Mouse (Mus musculus): Measurements from ENCODE around the gene Cysrt1. TPM values are rescaled to one million over a fixed set of nuclear protein-coding genes. Genes with fewer than 3 reads are reported as not detected.

Gene Cysrt1
- not detected in 2 replicates for polyA plus RNA-seq (2016; fragmentation: Nextera tagmentation; extraction: Ambion mirVana)

- Histone ChIP-seq H3K9me3 (no peaks in the 10 kb centered on the region), H3K4me1 (peaks cover 31% of the 10 kb centered on the region), H3K27me3 (peaks cover 32% of the 10 kb centered on the region), H3K27ac (0 out of 2 replicates have a peak within 1 kb of the TSS, but pooled peaks have one; percentile 61), H3K9ac (peak within 1 kb of the TSS; percentile 77), H3K36me3 (replicated peaks) (peaks cover 16% of the 10 kb centered on the region; the same call in 1 of the 2 replicates), H3K4me3 (replicated peaks) (peak within 1 kb of the TSS; percentile 64), H3K4me2 (peak within 1 kb of the TSS; percentile 97)
- ATAC-seq (ENCODE audit: low FRiP score): peak; percentile 60
- WGBS: under 1% methylated on average over 32 of the region's 59 CpGs
Measured at GRCm38 (mm10) chr2:25242101-25242506, at the start of gene Cysrt1, which contains the start of gene Rnf208. Gene Cysrt1, minus strand, starts transcription at chr2:25242452. Gene Rnf208, plus strand, starts transcription at chr2:25242255.

DNA sequence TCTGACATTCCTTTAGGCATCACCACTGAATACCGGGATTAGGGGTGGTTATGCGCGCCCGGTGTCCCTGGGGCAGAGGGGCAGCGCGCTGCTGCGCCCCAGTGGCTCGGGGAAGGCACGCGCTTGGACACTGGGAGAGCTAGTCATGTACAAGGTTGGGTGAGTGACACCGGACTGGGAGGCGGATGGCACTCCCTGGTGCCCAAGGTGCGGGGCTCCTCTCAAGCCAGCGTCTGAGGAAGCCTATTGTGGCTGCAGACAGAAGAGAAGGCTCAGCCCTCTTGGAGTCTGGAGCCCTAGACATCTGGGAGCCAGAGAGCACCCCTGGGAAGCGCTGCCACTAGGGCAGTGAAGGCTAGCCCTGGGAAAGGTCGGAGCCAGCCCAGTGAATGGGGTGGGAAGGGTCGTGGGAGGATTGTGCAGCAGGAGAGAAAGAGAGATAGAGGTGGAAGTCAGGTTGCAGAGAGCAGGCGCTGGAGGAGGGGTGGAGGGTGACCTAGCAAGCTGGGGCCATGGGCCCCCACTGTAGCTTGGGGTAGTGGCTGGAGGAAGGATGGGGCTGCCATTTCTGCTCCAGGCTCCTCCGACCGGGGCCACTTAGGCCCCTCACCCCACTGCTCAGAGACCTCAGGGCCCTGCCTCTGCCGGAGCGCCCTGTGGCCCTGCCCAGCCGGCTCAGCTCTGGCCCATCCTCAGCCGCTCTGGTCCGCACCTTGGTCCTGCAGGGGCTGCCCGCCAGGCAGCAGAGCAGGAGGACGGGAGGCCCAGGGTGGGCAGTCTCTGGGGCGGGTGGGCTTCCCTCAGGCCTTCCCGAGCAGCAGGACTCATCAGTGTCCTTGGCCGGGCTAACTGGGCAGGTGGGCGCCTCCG lies 49.2 kb upstream of the Cysrt1 start:
- Histone ChIP-seq H3K9me3 (no peaks in the 10 kb centered on the region), H3K27me3 (peaks cover 95% of the 10 kb centered on the region), H3K4me3 (replicated peaks) (peak overlapping the region; percentile 30), H3K9ac (peak overlapping the region; percentile 25; the same call in 1 of the 2 replicates), H3K36me3 (replicated peaks) (peaks cover 4% of the 10 kb centered on the region; the same call in 1 of the 2 replicates), H3K27ac (no peak overlapping the region), H3K4me2 (peak overlapping the region; percentile 46), H3K4me1 (peaks cover 19% of the 10 kb centered on the region)
- ATAC-seq (ENCODE audit: low FRiP score): 0 out of 2 replicates have a peak, but pooled peaks have one; percentile 7
- 6% methylated on average over 30 of the region's 32 CpGs for WGBS

GRCm38 (mm10) chr2:25290816-25291130 lies 48.5 kb upstream of the Cysrt1 start:
- no peak for ATAC-seq (ENCODE audit: low FRiP score)
- Histone ChIP-seq H3K9ac (no peak overlapping the region), H3K4me2 (peak overlapping the region; percentile 25), H3K4me1 (peaks cover 19% of the 10 kb centered on the region), H3K27ac (no peak overlapping the region), H3K4me3 (replicated peaks) (peak overlapping the region; percentile 30), H3K36me3 (replicated peaks) (peaks cover 10% of the 10 kb centered on the region), H3K9me3 (no peaks in the 10 kb centered on the region), H3K27me3 (peaks cover 92% of the 10 kb centered on the region)
- WGBS: 0% methylated on average over 18 of the region's 18 CpGs

DNA sequence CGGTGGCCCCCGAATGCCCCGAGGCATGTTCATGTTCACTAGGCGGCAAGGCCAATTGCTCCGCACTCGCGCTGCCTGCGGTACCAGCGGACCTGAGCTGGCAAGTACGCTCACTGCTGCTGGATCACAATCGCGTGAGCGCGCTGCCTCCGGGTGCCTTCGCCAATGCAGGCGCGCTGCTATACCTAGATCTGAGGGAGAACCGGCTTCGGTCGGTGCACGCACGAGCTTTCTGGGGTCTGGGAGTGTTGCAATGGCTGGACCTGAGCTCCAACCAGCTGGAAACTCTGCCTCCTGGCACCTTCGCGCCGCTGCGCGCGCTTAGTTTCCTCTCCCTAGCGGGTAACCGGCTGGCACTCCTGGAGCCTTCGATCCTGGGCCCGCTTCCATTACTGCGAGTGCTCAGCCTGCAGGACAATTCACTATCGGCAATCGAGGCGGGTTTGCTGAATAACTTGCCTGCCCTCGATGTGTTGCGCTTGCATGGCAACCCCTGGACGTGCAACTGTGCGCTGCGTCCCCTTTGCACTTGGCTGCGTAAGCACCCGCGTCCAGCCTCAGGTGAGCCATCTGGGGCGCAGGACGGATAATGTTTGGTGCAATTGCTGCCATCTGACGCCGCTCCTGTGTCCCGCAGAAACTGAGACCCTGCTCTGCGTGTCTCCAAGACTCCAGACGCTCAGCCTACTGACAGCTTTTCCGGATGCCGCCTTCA lies 48.0 kb upstream of the Cysrt1 start:
- Histone ChIP-seq H3K4me3 (replicated peaks) (peak overlapping the region; percentile 30), H3K9ac (no peak overlapping the region), H3K27ac (no peak overlapping the region), H3K9me3 (no peaks in the 10 kb centered on the region), H3K36me3 (replicated peaks) (peaks cover 15% of the 10 kb centered on the region), H3K27me3 (peaks cover 87% of the 10 kb centered on the region), H3K4me2 (peak overlapping the region; percentile 25), H3K4me1 (peaks cover 19% of the 10 kb centered on the region)
- WGBS: 3% methylated on average over 54 of the region's 54 CpGs
- ATAC-seq (ENCODE audit: low FRiP score): no peak

DNA sequence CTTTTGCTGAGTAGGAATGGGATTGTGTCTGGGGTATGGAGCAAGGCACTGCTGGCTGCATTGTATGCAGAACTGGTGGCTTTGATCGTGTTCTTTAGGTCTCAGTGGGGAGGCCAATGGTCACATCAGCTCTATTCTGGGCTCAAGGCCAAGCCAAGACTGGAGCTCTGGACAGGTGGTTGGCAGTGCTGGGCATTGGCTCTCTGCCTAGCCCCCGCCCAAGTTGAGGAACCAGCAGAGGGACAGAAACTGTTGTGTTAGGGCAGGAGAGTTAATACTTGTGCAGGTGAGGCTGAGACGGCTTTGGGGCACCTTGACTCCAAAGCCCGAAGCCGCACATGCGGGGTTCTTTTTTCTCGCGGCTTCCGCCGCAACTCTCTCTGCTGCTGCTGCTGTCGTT lies 47.4 kb upstream of the Cysrt1 start, which contains the start of gene Lrrc26:
TSS of gene Lrrc26 (plus strand) at position 265 of the 400 bp plus-strand sequence.
- no peak within 1 kb of the TSS for H3K9ac ChIP-seq
- H3K4me3 ChIP-seq (replicated peaks): peak within 1 kb of the TSS; percentile 30
- H3K27me3 ChIP-seq: peaks cover 81% of the 10 kb centered on the region
- H3K4me2 ChIP-seq: peak within 1 kb of the TSS; percentile 25
- ATAC-seq (ENCODE audit: low FRiP score): no peak
- peaks cover 19% of the 10 kb centered on the region for H3K4me1 ChIP-seq
- WGBS: 8% methylated on average over 11 of the region's 11 CpGs
- H3K9me3 ChIP-seq: no peaks in the 10 kb centered on the region
- H3K27ac ChIP-seq: no peak within 1 kb of the TSS
- H3K36me3 ChIP-seq (replicated peaks): peaks cover 21% of the 10 kb centered on the region

- no peak overlapping the region for H3K4me3 ChIP-seq (replicated peaks)
- H3K9me3 ChIP-seq: no peaks in the 10 kb centered on the region
- H3K27ac ChIP-seq: no peak overlapping the region
- ATAC-seq (ENCODE audit: low FRiP score): no peak
- H3K4me1 ChIP-seq: peaks cover 19% of the 10 kb centered on the region
- H3K27me3 ChIP-seq: peaks cover 73% of the 10 kb centered on the region
- H3K4me2 ChIP-seq: no peak overlapping the region
- H3K36me3 ChIP-seq (replicated peaks): peaks cover 29% of the 10 kb centered on the region
- WGBS: 79% methylated on average over 7 of the region's 7 CpGs
- no peak overlapping the region for H3K9ac ChIP-seq
Measured at GRCm38 (mm10) chr2:25288734-25289345, 46.6 kb upstream of the Cysrt1 start.

- Histone ChIP-seq H3K4me2 (no peak within 1 kb of the TSS), H3K27ac (no peak within 1 kb of the TSS), H3K9me3 (no peaks in the 10 kb centered on the region), H3K9ac (no peak within 1 kb of the TSS), H3K36me3 (replicated peaks) (peaks cover 36% of the 10 kb centered on the region), H3K4me1 (peaks cover 19% of the 10 kb centered on the region), H3K27me3 (peaks cover 66% of the 10 kb centered on the region), H3K4me3 (replicated peaks) (no peak within 1 kb of the TSS)
- WGBS: 86% methylated on average over 6 of the region's 6 CpGs
- ATAC-seq (ENCODE audit: low FRiP score): no peak
Measured at GRCm38 (mm10) chr2:25287927-25288649, 45.8 kb upstream of the Cysrt1 start, which contains the start of gene Tmem210. Gene Tmem210, plus strand, starts transcription at chr2:25288145.

GRCm38 (mm10) chr2:25286837-25287636 lies 44.8 kb upstream of the Cysrt1 start:
- Histone ChIP-seq H3K4me3 (replicated peaks) (no peak overlapping the region), H3K9ac (no peak overlapping the region), H3K9me3 (no peaks in the 10 kb centered on the region), H3K36me3 (replicated peaks) (peaks cover 46% of the 10 kb centered on the region), H3K27me3 (peaks cover 55% of the 10 kb centered on the region), H3K4me2 (no peak overlapping the region), H3K27ac (no peak overlapping the region), H3K4me1 (peaks cover 13% of the 10 kb centered on the region)
- 56% methylated on average over 7 of the region's 7 CpGs for WGBS
- ATAC-seq (ENCODE audit: low FRiP score): no peak

DNA sequence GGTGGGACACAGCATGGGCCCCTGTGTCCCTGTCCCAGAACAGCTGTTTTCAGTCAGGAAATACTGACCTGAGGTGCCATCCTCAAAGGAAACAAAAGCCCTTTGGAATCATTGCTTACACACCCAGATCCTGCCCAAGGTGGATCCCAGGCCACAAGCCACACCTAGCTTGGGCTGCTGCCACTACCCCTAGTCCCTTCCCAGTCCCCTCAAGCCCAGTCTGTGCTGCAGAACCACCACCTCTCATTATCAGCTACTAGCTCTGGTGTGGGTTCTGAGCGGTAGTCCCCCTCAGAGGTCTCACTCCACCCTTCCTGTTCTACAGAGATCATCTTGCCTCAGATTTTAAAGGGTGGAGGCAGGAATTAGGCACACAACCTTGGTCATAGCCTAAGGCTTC lies 44.1 kb upstream of the Cysrt1 start:
- peaks cover 51% of the 10 kb centered on the region for H3K36me3 ChIP-seq (replicated peaks)
- WGBS: 92% methylated on average over 1 of the region's 1 CpGs

DNA sequence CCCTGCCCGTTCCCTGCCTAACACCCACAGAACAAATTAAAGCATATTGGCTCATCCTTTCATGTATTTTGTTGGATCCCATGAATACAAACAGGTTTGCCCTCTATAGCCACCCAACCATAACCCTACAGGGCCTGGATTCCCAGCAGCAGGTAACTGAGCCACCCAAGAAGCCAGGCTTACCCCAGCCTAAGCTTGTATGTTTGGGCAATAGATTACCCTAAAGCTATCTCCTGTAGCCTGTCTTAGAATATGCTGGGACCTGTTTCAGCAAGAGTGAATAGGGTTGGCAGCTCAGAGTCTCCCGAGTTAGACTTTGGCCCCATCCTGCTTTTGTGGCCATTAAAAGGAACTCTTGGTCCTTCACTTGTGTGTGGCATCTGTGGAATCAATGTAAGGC lies 43.3 kb upstream of the Cysrt1 start:
- 0 out of 2 replicates have a peak, but pooled peaks cover 8% of the 10 kb centered on the region for H3K4me1 ChIP-seq
- no peak overlapping the region for H3K4me2 ChIP-seq
- no peak overlapping the region for H3K4me3 ChIP-seq (replicated peaks)
- WGBS: 92% methylated on average over 2 of the region's 2 CpGs
- no peak for ATAC-seq (ENCODE audit: low FRiP score)
- peaks cover 40% of the 10 kb centered on the region for H3K27me3 ChIP-seq
- H3K9me3 ChIP-seq: no peaks in the 10 kb centered on the region
- H3K27ac ChIP-seq: no peak overlapping the region
- H3K36me3 ChIP-seq (replicated peaks): peaks cover 59% of the 10 kb centered on the region
- H3K9ac ChIP-seq: no peak overlapping the region

More for the DNA sequence above, 44.1 kb upstream of the Cysrt1 start:
- H3K4me2 ChIP-seq: no peak overlapping the region
- no peak for ATAC-seq (ENCODE audit: low FRiP score)
- peaks cover 48% of the 10 kb centered on the region for H3K27me3 ChIP-seq
- H3K4me3 ChIP-seq (replicated peaks): no peak overlapping the region
- H3K4me1 ChIP-seq: 0 out of 2 replicates have a peak, but pooled peaks cover 12% of the 10 kb centered on the region
- no peak overlapping the region for H3K27ac ChIP-seq
- H3K9ac ChIP-seq: no peak overlapping the region
- H3K9me3 ChIP-seq: no peaks in the 10 kb centered on the region
